Mouse (Mus musculus) forebrain, embryonic 14.5 days (tissue): ENCODE measurements at regions not wholly inside any gene's neighbourhood (a gene's known extent, or its start where the extent isn't known, plus 50 kb on each side); places are given as distances from the start of the nearest gene placed in this dataset.

ENCODE experiments used
- ATAC-seq: fragments of 200-750 bp; cut with Nextera tagmentation; 2 replicates; pipeline ENCODE4 v1.8.0; 2017; ENCODE audit warnings: mild to moderate bottlenecking, moderate library complexity
- DNase-seq: peaks from one replicate; pipeline ENCODE4 v3.0.0-alpha.2; 2015; ENCODE audit warnings: low spot score
- H3K27ac ChIP-seq: fragments of 300-500 bp; sonication (generic); 2 replicates; pipeline ENCODE4 v1.5.1; 2014; ENCODE audit warnings: low read depth, mild to moderate bottlenecking, control low read depth, low read length, moderate library complexity
- H3K27me3 ChIP-seq: fragments of 300-500 bp; sonication (generic); replicated peaks from 2 replicates; pipeline ENCODE4 v1.6.1; 2014; ENCODE audit warnings: low read length, control low read depth, mixed read lengths; ENCODE audit not compliant: control insufficient read depth, insufficient read depth
- H3K36me3 ChIP-seq: fragments of 300-500 bp; sonication (generic); 2 replicates; pipeline ENCODE4 v1.6.1; 2014; ENCODE audit warnings: low read length, control low read depth; ENCODE audit not compliant: control insufficient read depth, insufficient read depth
- H3K4me1 ChIP-seq: fragments of 300-500 bp; sonication (generic); 2 replicates; pipeline ENCODE4 v1.6.1; 2014; ENCODE audit warnings: antibody characterized with exemption, low read length, control low read depth; ENCODE audit not compliant: control insufficient read depth, insufficient read depth
- H3K4me2 ChIP-seq: fragments of 300-500 bp; sonication (generic); 2 replicates; pipeline ENCODE4 v1.6.1; 2014; ENCODE audit warnings: mild to moderate bottlenecking, control low read depth, low read length
- H3K4me3 ChIP-seq: fragments of 300-500 bp; sonication (generic); 2 replicates; pipeline ENCODE4 v1.5.1; 2014; ENCODE audit warnings: low read depth, low read length, control low read depth
- H3K9ac ChIP-seq: fragments of 300-500 bp; sonication (generic); 2 replicates; pipeline ENCODE4 v1.6.1; 2014; ENCODE audit warnings: mild to moderate bottlenecking, low read length, control low read depth, moderate library complexity
- H3K9me3 ChIP-seq: fragments of 300-500 bp; sonication (generic); replicated peaks from 2 replicates; pipeline ENCODE4 v1.6.1; 2016; ENCODE audit warnings: low read length, control low read depth, mixed read lengths; ENCODE audit not compliant: control insufficient read depth
- WGBS: fragments of 180-500 bp; shearing (Covaris S2); extraction: QIAGEN DNeasy Blood & Tissue Kit; methylation state at CpG from one replicate; pipeline ENCODE4 v1.1.7; 2014; 5-methylcytosine and 5-hydroxymethylcytosine counted together

GRCm38 (mm10) chr13:11375452-11375851 is 731.3 kb downstream of the Ryr2 start:
- DNase-seq (no peak), ATAC-seq (no peak)
- Histone ChIP-seq H3K9ac (no peak overlapping the region), H3K27me3 (no peaks in the 10 kb centered on the region), H3K27ac (no peak overlapping the region), H3K4me1 (no peaks in the 10 kb centered on the region), H3K4me3 (no peak overlapping the region), H3K9me3 (no peaks in the 10 kb centered on the region; the same call in 1 of the 2 replicates), H3K36me3 (no peaks in the 10 kb centered on the region), H3K4me2 (no peak overlapping the region)

- no peak overlapping the region for H3K27ac ChIP-seq
- no peaks in the 10 kb centered on the region for H3K4me1 ChIP-seq
- no peaks in the 10 kb centered on the region for H3K9me3 ChIP-seq
- no peak overlapping the region for H3K4me3 ChIP-seq
- no peak overlapping the region for H3K4me2 ChIP-seq
- H3K27me3 ChIP-seq = no peaks in the 10 kb centered on the region
- H3K36me3 ChIP-seq = no peaks in the 10 kb centered on the region
- H3K9ac ChIP-seq = no peak overlapping the region
- ATAC-seq = no peak
- 94% methylated on average over 1 of the region's 1 CpGs for WGBS
- DNase-seq = no peak
Measured at GRCm38 (mm10) chr13:11369456-11369855, 737.3 kb downstream of the Ryr2 start.

GRCm38 (mm10) chr13:11362872-11363271 is 743.9 kb downstream of the Ryr2 start:
- Histone ChIP-seq H3K9me3 (no peaks in the 10 kb centered on the region), H3K27me3 (no peaks in the 10 kb centered on the region), H3K27ac (no peak overlapping the region), H3K4me1 (no peaks in the 10 kb centered on the region), H3K36me3 (no peaks in the 10 kb centered on the region), H3K4me2 (no peak overlapping the region), H3K4me3 (no peak overlapping the region), H3K9ac (no peak overlapping the region)
- no peak for ATAC-seq
- DNase-seq = no peak
- WGBS = 78% methylated on average over 3 of the region's 3 CpGs

GRCm38 (mm10) chr13:11348502-11348849 is 758.3 kb downstream of the Ryr2 start:
- no peak overlapping the region for H3K4me3 ChIP-seq
- peak overlapping the region; percentile 63; the same call in 1 of the 2 replicates for H3K27ac ChIP-seq
- no peaks in the 10 kb centered on the region for H3K9me3 ChIP-seq
- no peak overlapping the region for H3K4me2 ChIP-seq
- no peak for DNase-seq
- peaks cover 5% of the 10 kb centered on the region; the same call in 1 of the 2 replicates for H3K4me1 ChIP-seq
- no peaks in the 10 kb centered on the region for H3K27me3 ChIP-seq
- ATAC-seq = peak; percentile 61
- 22% methylated on average over 4 of the region's 4 CpGs for WGBS
- no peaks in the 10 kb centered on the region for H3K36me3 ChIP-seq
- no peak overlapping the region for H3K9ac ChIP-seq

GRCm38 (mm10) chr13:11347787-11348501 is 758.8 kb downstream of the Ryr2 start:
- Histone ChIP-seq H3K4me1 (peaks cover 5% of the 10 kb centered on the region; the same call in 1 of the 2 replicates), H3K9ac (no peak overlapping the region), H3K4me3 (no peak overlapping the region), H3K27me3 (no peaks in the 10 kb centered on the region), H3K36me3 (no peaks in the 10 kb centered on the region), H3K4me2 (no peak overlapping the region), H3K9me3 (no peaks in the 10 kb centered on the region), H3K27ac (peak overlapping the region; percentile 63)
- WGBS = 19% methylated on average over 6 of the region's 6 CpGs
- peak; percentile 90 for ATAC-seq
- DNase-seq = peak; percentile 82

GRCm38 (mm10) chr13:11344500-11344899 is 762.2 kb downstream of the Ryr2 start:
- Histone ChIP-seq H3K27me3 (no peaks in the 10 kb centered on the region), H3K36me3 (no peaks in the 10 kb centered on the region), H3K9ac (no peak overlapping the region), H3K4me1 (peaks cover 5% of the 10 kb centered on the region; the same call in 1 of the 2 replicates), H3K4me2 (no peak overlapping the region), H3K27ac (no peak overlapping the region), H3K9me3 (no peaks in the 10 kb centered on the region), H3K4me3 (no peak overlapping the region)
- DNase-seq (peak; percentile 41), ATAC-seq (no peak)
- 44% methylated on average over 2 of the region's 2 CpGs for whole genome bisulfite sequencing

GRCm38 (mm10) chr13:11338297-11338616 is 768.5 kb downstream of the Ryr2 start:
- DNase-seq = peak; percentile 84
- WGBS = 37% methylated on average over 9 of the region's 9 CpGs
- Histone ChIP-seq H3K4me1 (no peaks in the 10 kb centered on the region; the same call in 1 of the 2 replicates), H3K9me3 (no peaks in the 10 kb centered on the region), H3K36me3 (no peaks in the 10 kb centered on the region), H3K4me2 (no peak overlapping the region), H3K27ac (peak overlapping the region; percentile 74; the same call in 1 of the 2 replicates), H3K27me3 (no peaks in the 10 kb centered on the region), H3K4me3 (no peak overlapping the region), H3K9ac (no peak overlapping the region)
- peak; percentile 76 for ATAC-seq

- H3K27me3 ChIP-seq = no peaks in the 10 kb centered on the region
- H3K36me3 ChIP-seq = no peaks in the 10 kb centered on the region
- 44% methylated on average over 4 of the region's 4 CpGs for WGBS
- H3K9ac ChIP-seq = no peak overlapping the region
- no peaks in the 10 kb centered on the region for H3K9me3 ChIP-seq
- H3K4me3 ChIP-seq = no peak overlapping the region
- peak overlapping the region; percentile 74; the same call in 1 of the 2 replicates for H3K27ac ChIP-seq
- H3K4me2 ChIP-seq = no peak overlapping the region
- H3K4me1 ChIP-seq = no peaks in the 10 kb centered on the region; the same call in 1 of the 2 replicates
- DNase-seq (no peak), ATAC-seq (peak; percentile 69)
Measured at GRCm38 (mm10) chr13:11337610-11338296, 769.0 kb downstream of the Ryr2 start.

- ATAC-seq (peak; percentile 36; the same call in 1 of the 2 replicates), DNase-seq (peak; percentile 32)
- no peak overlapping the region for H3K27ac ChIP-seq
- WGBS = 72% methylated on average over 3 of the region's 3 CpGs
- no peak overlapping the region for H3K9ac ChIP-seq
- no peaks in the 10 kb centered on the region for H3K9me3 ChIP-seq
- H3K4me3 ChIP-seq = no peak overlapping the region
- no peaks in the 10 kb centered on the region for H3K27me3 ChIP-seq
- no peaks in the 10 kb centered on the region; the same call in 1 of the 2 replicates for H3K4me1 ChIP-seq
- H3K36me3 ChIP-seq = no peaks in the 10 kb centered on the region
- H3K4me2 ChIP-seq = no peak overlapping the region
Measured at GRCm38 (mm10) chr13:11336958-11337357, 769.8 kb downstream of the Ryr2 start.
